Mouse (Mus musculus) midbrain, embryonic 10.5 days (tissue): Measurements from ENCODE around the gene Rrp36. TPM values are rescaled to one million over a fixed set of nuclear protein-coding genes. Genes with fewer than 3 reads are reported as not detected.

Source experiments
- DNase-seq: peaks from one replicate; pipeline ENCODE4 v3.0.0-alpha.2; 2017; ENCODE audit warnings: low spot score
- H3K27ac ChIP-seq: fragments of 300-500 bp; sonication (generic); replicated peaks from 2 replicates; pipeline ENCODE4 v1.5.1; 2016; ENCODE audit warnings: mild to moderate bottlenecking
- H3K27me3 ChIP-seq: fragments of 300-500 bp; sonication (generic); 2 replicates; pipeline ENCODE4 v1.6.1; 2016; ENCODE audit warnings: low read depth, mild to moderate bottlenecking; ENCODE audit not compliant: poor library complexity, severe bottlenecking
- H3K36me3 ChIP-seq: fragments of 300-500 bp; sonication (generic); 2 replicates; pipeline ENCODE4 v1.6.1; 2016; ENCODE audit warnings: mild to moderate bottlenecking, moderate library complexity
- H3K4me1 ChIP-seq: fragments of 300-500 bp; sonication (generic); 2 replicates; pipeline ENCODE4 v1.6.1; 2016
- H3K4me3 ChIP-seq: fragments of 300-500 bp; sonication (generic); 2 replicates; pipeline ENCODE4 v1.5.1; 2016; ENCODE audit warnings: mild to moderate bottlenecking, moderate library complexity
- H3K9me3 ChIP-seq: fragments of 300-500 bp; sonication (generic); replicated peaks from 2 replicates; pipeline ENCODE4 v1.6.1; 2016; ENCODE audit warnings: mild to moderate bottlenecking
- WGBS: fragments of 180-500 bp; shearing (Covaris S2); methylation state at CpG from one replicate; pipeline ENCODE4 v1.1.7; 2016; 5-methylcytosine and 5-hydroxymethylcytosine counted together
- polyA plus RNA-seq: library from polyadenylated mRNA; unstranded; fragments of >200 nt; fragmentation: Nextera tagmentation; extraction: Ambion mirVana; gene quantifications from 2 replicates; pipeline ENCODE4 v1.2.1, GENCODE M21; 2016

Gene Rrp36
- polyA plus RNA-seq, 1 experiment from 2014 or later = 69.4 TPM

GRCm38 (mm10) chr17:46702506-46702905 is 28.4 kb upstream of the Rrp36 start:
- peaks cover 48% of the 10 kb centered on the region for H3K36me3 ChIP-seq
- H3K4me1 ChIP-seq = peaks cover 51% of the 10 kb centered on the region
- DNase-seq = no peak
- H3K27me3 ChIP-seq = no peaks in the 10 kb centered on the region
- WGBS = 87% methylated on average over 5 of the region's 5 CpGs
- no peaks in the 10 kb centered on the region for H3K9me3 ChIP-seq
- H3K27ac ChIP-seq = no peak overlapping the region
- peak overlapping the region; percentile 94 for H3K4me3 ChIP-seq

GRCm38 (mm10) chr17:46702100-46702499 is 27.9 kb upstream of the Rrp36 start:
- H3K9me3 ChIP-seq = no peaks in the 10 kb centered on the region
- no peaks in the 10 kb centered on the region for H3K27me3 ChIP-seq
- WGBS = 91% methylated on average over 12 of the region's 12 CpGs
- peaks cover 51% of the 10 kb centered on the region for H3K4me1 ChIP-seq
- H3K4me3 ChIP-seq = peak overlapping the region; percentile 94; the same call in 1 of the 2 replicates
- H3K36me3 ChIP-seq = peaks cover 51% of the 10 kb centered on the region
- no peak for DNase-seq
- H3K27ac ChIP-seq = 0 out of 2 replicates have a peak overlapping the region, but pooled peaks have one; percentile 23

- Histone ChIP-seq H3K4me1 (peaks cover 48% of the 10 kb centered on the region), H3K27ac (0 out of 2 replicates have a peak overlapping the region, but pooled peaks have one; percentile 23), H3K27me3 (no peaks in the 10 kb centered on the region), H3K9me3 (no peaks in the 10 kb centered on the region), H3K36me3 (peaks cover 57% of the 10 kb centered on the region), H3K4me3 (0 out of 2 replicates have a peak overlapping the region, but pooled peaks have one; percentile 94)
- no peak for DNase-seq
- 87% methylated on average over 12 of the region's 12 CpGs for WGBS
Observed at GRCm38 (mm10) chr17:46701489-46701888, 27.3 kb upstream of the Rrp36 start.

GRCm38 (mm10) chr17:46699912-46700311 is 25.8 kb upstream of the Rrp36 start:
- WGBS = 95% methylated on average over 3 of the region's 3 CpGs
- Histone ChIP-seq H3K27ac (no peak overlapping the region), H3K9me3 (no peaks in the 10 kb centered on the region), H3K36me3 (peaks cover 66% of the 10 kb centered on the region), H3K27me3 (no peaks in the 10 kb centered on the region), H3K4me1 (peaks cover 34% of the 10 kb centered on the region), H3K4me3 (no peak overlapping the region)
- DNase-seq = no peak

- Histone ChIP-seq H3K27me3 (no peaks in the 10 kb centered on the region), H3K27ac (no peak overlapping the region), H3K9me3 (no peaks in the 10 kb centered on the region), H3K36me3 (peaks cover 68% of the 10 kb centered on the region), H3K4me3 (no peak overlapping the region), H3K4me1 (peaks cover 32% of the 10 kb centered on the region)
- no peak for DNase-seq
- WGBS = 92% methylated on average over 5 of the region's 5 CpGs
Observed at GRCm38 (mm10) chr17:46699245-46699644, 25.1 kb upstream of the Rrp36 start.

- 93% methylated on average over 6 of the region's 6 CpGs for WGBS
- H3K4me3 ChIP-seq = no peak overlapping the region
- peaks cover 75% of the 10 kb centered on the region for H3K36me3 ChIP-seq
- H3K27ac ChIP-seq = no peak overlapping the region
- no peak for DNase-seq
- peaks cover 25% of the 10 kb centered on the region for H3K4me1 ChIP-seq
- H3K9me3 ChIP-seq = no peaks in the 10 kb centered on the region
- no peaks in the 10 kb centered on the region for H3K27me3 ChIP-seq
Observed at GRCm38 (mm10) chr17:46698515-46698914, 24.4 kb upstream of the Rrp36 start.

GRCm38 (mm10) chr17:46694517-46695063 is 20.4 kb upstream of the Rrp36 start:
- Histone ChIP-seq H3K4me1 (no peaks in the 10 kb centered on the region), H3K4me3 (no peak overlapping the region), H3K9me3 (no peaks in the 10 kb centered on the region), H3K36me3 (peaks cover 79% of the 10 kb centered on the region), H3K27ac (no peak overlapping the region), H3K27me3 (no peaks in the 10 kb centered on the region)
- 71% methylated on average over 1 of the region's 1 CpGs for WGBS
- DNase-seq = no peak

GRCm38 (mm10) chr17:46691390-46691789 is 17.2 kb upstream of the Rrp36 start:
- peaks cover 77% of the 10 kb centered on the region for H3K36me3 ChIP-seq
- whole genome bisulfite sequencing = 93% methylated on average over 2 of the region's 2 CpGs

GRCm38 (mm10) chr17:46690665-46691064 is 16.5 kb upstream of the Rrp36 start:
- DNase-seq = no peak
- H3K27ac ChIP-seq = no peak overlapping the region
- H3K9me3 ChIP-seq = no peaks in the 10 kb centered on the region
- no peaks in the 10 kb centered on the region for H3K4me1 ChIP-seq
- WGBS = 97% methylated on average over 12 of the region's 12 CpGs
- H3K4me3 ChIP-seq = no peak overlapping the region
- peaks cover 77% of the 10 kb centered on the region for H3K36me3 ChIP-seq
- no peaks in the 10 kb centered on the region for H3K27me3 ChIP-seq

More at GRCm38 (mm10) chr17:46691390-46691789, 17.2 kb upstream of the Rrp36 start:
- no peak overlapping the region for H3K4me3 ChIP-seq
- no peak for DNase-seq
- H3K27ac ChIP-seq = no peak overlapping the region
- H3K4me1 ChIP-seq = no peaks in the 10 kb centered on the region
- no peaks in the 10 kb centered on the region for H3K9me3 ChIP-seq
- H3K27me3 ChIP-seq = no peaks in the 10 kb centered on the region

GRCm38 (mm10) chr17:46685913-46686312 is 11.8 kb upstream of the Rrp36 start:
- Histone ChIP-seq H3K27me3 (no peaks in the 10 kb centered on the region), H3K9me3 (no peaks in the 10 kb centered on the region), H3K4me1 (peaks cover 15% of the 10 kb centered on the region), H3K36me3 (peaks cover 79% of the 10 kb centered on the region), H3K4me3 (no peak overlapping the region), H3K27ac (no peak overlapping the region)
- 97% methylated on average over 6 of the region's 6 CpGs for WGBS
- no peak for DNase-seq

- no peaks in the 10 kb centered on the region for H3K9me3 ChIP-seq
- no peak overlapping the region for H3K4me3 ChIP-seq
- 83% methylated on average over 16 of the region's 16 CpGs for WGBS
- no peak for DNase-seq
- H3K27ac ChIP-seq = no peak overlapping the region
- H3K4me1 ChIP-seq = peaks cover 38% of the 10 kb centered on the region
- peaks cover 63% of the 10 kb centered on the region for H3K36me3 ChIP-seq
- no peaks in the 10 kb centered on the region for H3K27me3 ChIP-seq
Observed at GRCm38 (mm10) chr17:46682654-46683389, 8.7 kb upstream of the Rrp36 start.

- H3K9me3 ChIP-seq = no peaks in the 10 kb centered on the region
- H3K36me3 ChIP-seq = peaks cover 63% of the 10 kb centered on the region
Observed at GRCm38 (mm10) chr17:46681466-46682118, 7.4 kb upstream of the Rrp36 start.

More at GRCm38 (mm10) chr17:46681466-46682118, 7.4 kb upstream of the Rrp36 start:
- 30% methylated on average over 12 of the region's 12 CpGs for WGBS
- Histone ChIP-seq H3K4me1 (peaks cover 38% of the 10 kb centered on the region), H3K4me3 (peak overlapping the region; percentile 92), H3K27ac (peak overlapping the region; percentile 89), H3K27me3 (no peaks in the 10 kb centered on the region)
- DNase-seq = no peak
